Mouse (Mus musculus) thymus, postnatal 0 days (tissue): ENCODE measurements around the gene Ccdc12. TPM values are rescaled to one million over a fixed set of nuclear protein-coding genes. Genes with fewer than 3 reads are reported as not detected.
A peak's percentile ranks its signal among the peaks of the same experiment; 100 is the strongest.

ENCODE experiments used
- DNase-seq: peaks from one replicate; pipeline ENCODE4 v3.0.0-alpha.2; 2015; ENCODE audit warnings: low spot score
- polyA plus RNA-seq: library from polyadenylated mRNA; unstranded; fragments of >200 nt; fragmentation: Nextera tagmentation; extraction: Ambion mirVana; gene quantifications from 2 replicates; pipeline ENCODE4 v1.2.1, GENCODE M21; 2015

Ccdc12 gene
- 210 and 226 TPM in 2 replicates for polyA plus RNA-seq

DNA sequence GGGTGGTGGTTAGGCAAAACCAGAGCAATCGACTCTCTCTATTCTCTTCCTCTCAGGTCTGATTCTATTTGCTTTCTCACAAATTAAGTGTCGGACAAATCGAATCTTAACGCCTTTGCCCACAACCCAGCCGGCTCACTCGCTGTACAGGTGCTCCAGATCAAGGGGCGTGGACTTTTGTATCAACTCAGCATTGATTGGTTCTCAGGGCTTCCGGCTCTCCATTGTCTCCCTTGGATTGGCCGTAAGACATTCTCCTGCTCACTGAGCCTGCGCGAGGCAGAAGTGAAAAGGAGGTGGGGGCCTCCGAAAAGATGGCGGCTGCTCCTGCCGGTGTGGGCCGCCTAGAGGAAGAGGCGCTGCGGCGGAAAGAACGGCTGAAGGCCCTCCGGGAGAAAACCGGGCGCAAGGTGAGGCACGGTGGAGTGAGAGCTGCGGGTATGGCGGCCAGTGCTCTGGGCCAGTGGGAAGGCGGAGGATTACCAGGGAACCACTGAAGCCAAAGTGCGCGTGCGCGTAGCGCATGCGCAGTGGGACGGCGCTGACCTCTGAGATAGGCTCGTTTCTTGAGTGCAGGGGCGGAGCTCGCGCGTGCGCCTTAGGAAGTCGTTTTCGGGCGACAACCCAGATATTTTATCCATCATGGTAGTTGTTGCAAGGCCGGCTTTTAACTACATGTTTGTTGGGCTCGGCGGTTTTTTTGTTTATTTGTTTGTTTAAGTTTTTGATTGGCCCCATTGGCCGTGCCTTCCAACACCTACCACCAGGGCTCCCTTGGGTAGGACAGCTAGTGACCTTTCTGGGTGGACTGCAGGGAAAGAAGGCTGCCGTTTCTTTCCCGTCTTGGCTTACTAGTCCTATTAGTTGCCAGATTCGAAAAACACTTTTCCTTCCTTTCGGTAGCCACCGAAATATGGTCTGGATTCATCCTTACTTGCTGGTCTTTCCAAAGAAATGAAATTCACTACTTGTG is at the start of gene Ccdc12:
Gene Ccdc12 (plus strand): TSS at position 255 of the 973 bp plus-strand sequence.
- peak; percentile 97 for DNase-seq

DNA sequence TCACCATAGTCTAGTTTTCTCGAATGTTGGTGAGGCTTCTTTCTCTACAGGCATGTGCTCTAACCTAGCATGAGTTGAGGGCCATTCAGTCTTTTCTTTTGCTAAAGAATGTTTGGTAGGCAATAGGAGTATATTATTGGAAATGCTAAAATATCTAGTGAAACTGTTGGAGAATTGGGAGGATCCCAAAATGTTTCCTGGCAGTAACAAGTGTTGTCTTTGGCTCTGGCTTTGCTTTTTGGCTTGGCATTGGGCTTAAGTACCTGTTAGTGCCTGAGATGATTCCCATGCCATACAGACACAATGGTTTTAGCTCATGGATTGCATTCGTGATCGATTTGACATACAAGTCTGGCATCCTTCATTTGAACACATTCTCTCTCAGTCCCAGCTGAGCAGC is 44.8 kb upstream of the Ccdc12 start:
- no peak for DNase-seq

GRCm38 (mm10) chr9:110617081-110617480 is 39.2 kb upstream of the Ccdc12 start:
- DNase-seq: peak; percentile 14

GRCm38 (mm10) chr9:110620180-110620579 is 36.1 kb upstream of the Ccdc12 start:
- DNase-seq: peak; percentile 18

GRCm38 (mm10) chr9:110620685-110621084 is 35.6 kb upstream of the Ccdc12 start:
- DNase-seq: no peak

- no peak for DNase-seq
Observed at GRCm38 (mm10) chr9:110622621-110623219, 33.6 kb upstream of the Ccdc12 start.

DNA sequence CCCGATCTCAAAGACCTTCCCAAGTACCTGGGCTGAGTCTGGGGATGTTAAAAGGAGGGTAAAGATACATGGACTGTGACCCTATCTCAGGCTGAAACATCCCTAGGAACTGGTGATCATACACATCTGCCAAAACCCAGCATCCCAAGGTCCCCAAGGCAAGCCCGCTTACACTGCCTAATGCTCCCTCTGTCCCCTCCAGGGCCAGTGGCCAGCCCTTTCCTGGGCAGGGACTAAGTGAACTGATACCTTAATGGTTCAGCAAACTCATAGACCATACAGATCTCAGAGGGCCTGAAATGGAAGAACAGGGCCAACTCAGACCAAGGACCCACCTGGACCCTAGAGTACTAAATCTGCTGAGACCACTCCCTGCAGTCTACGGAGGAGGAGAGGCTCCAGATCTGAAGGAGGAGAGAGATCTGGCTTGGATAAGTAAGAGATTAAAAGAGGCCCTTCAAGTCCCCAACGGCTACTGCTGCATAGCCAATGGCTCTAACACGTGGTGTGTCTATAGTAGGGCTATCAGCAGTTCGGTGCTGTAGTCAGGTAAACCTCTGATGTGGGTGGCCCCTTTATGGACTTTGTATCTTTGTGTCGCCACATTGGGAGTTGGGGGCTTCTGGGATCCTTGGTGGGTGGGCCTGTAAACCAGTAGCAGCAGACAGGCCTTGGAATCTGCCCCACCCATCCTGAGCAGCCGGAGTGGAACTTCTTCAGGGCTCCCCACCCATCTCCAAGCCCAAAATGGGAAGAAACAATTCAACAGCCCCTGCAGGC is 32.7 kb upstream of the Ccdc12 start:
- no peak for DNase-seq

GRCm38 (mm10) chr9:110624361-110625166 is 31.7 kb upstream of the Ccdc12 start, which contains the start of gene Nradd:
TSS of gene Nradd (minus strand) at chr9:110624452.
- peak; percentile 22 for DNase-seq

DNA sequence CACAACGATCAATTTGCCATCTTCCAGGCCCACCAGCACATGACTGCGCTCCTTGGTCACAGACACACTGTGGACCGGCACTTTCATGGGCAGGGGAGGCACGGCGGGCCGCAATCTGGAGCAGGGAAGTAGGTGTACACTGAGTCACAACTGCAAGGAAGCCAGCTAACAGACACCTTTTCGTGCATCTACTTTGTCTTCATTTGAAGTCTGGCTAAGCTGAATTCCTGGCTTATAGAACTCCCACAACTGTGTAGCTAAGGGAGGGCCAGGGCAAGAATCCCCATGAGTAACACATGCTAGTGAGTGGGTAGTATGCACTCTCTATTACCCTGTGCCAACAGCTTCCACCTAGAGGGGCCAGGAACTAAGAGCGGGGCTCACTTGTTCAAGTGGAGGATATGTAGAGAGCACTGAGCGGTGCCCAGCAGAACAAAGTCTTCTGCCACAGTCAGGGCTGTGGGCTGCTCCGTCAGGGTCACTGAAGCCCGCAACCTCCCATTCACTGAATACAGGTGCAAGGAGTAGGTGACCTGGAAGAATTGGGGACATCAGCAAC is 30.9 kb upstream of the Ccdc12 start:
- DNase-seq: no peak

GRCm38 (mm10) chr9:110630171-110630570 is 26.1 kb upstream of the Ccdc12 start:
- DNase-seq: no peak

DNA sequence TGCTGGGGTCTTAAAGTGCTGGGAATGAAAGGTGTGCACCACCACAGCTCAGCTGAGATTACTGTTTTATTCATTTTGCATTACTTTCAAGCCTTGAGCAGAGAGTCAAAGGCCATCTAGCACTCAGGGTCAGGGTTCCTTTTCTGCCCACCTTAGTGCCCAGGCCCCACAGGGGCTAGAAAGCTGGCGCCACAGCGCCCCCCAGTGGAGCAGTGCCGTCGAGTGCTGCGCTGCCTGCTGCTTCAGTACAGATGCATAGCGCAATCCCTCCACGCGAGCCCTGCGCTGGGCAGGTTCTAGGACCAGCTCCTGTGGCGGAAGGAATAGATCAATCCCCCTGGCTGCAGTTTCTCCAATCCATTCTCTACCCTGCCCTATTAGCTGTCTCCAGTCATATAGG is 25.1 kb upstream of the Ccdc12 start:
- DNase-seq: no peak

- DNase-seq: no peak
Observed at GRCm38 (mm10) chr9:110631651-110632275, 24.5 kb upstream of the Ccdc12 start.

DNA sequence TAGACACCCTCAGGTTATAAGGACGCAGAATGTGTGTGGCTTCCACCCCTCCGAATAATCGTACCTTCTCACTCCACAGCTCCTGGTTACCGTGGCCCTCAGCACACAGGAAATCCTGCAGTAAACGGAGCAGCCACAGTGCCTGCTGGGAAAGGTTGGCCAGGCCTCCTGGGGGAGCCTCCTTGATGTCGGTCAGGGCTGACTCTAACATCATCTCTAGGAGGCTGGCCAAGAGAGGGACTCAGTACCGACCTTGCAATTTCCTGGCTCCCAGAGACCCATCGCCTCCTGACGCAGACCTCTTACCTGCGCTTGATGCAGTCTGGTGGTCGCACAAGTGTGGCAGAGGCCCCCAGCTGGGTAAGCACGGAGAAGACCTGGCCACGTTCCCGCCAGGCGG is 23.6 kb upstream of the Ccdc12 start:
- DNase-seq: no peak

- DNase-seq: no peak
Observed at GRCm38 (mm10) chr9:110633882-110634281, 22.4 kb upstream of the Ccdc12 start.

GRCm38 (mm10) chr9:110635225-110635624 is 21.1 kb upstream of the Ccdc12 start:
- peak; percentile 88 for DNase-seq

DNA sequence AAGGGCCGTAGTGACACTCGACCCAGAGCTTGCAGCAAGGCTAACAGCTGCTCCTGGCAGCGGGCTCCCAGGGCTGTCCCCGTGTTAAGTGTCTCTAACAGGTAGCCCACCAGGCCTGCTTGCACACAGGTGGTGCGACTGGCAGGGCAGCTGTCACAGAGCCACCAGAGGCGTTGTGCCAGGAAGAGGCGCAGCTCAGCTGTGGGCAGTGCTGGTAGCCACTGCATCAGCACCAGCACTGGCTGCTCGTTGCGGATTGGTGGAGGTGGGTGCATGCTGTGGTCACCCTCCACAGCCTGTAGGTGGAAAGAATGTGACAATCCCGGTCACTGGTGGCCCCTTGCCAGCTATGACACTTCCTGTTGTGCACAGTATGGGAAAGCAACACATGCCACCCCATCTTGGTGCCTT is 17.7 kb upstream of the Ccdc12 start:
- no peak for DNase-seq

- no peak for DNase-seq
Observed at GRCm38 (mm10) chr9:110641006-110641405, 15.3 kb upstream of the Ccdc12 start.

DNA sequence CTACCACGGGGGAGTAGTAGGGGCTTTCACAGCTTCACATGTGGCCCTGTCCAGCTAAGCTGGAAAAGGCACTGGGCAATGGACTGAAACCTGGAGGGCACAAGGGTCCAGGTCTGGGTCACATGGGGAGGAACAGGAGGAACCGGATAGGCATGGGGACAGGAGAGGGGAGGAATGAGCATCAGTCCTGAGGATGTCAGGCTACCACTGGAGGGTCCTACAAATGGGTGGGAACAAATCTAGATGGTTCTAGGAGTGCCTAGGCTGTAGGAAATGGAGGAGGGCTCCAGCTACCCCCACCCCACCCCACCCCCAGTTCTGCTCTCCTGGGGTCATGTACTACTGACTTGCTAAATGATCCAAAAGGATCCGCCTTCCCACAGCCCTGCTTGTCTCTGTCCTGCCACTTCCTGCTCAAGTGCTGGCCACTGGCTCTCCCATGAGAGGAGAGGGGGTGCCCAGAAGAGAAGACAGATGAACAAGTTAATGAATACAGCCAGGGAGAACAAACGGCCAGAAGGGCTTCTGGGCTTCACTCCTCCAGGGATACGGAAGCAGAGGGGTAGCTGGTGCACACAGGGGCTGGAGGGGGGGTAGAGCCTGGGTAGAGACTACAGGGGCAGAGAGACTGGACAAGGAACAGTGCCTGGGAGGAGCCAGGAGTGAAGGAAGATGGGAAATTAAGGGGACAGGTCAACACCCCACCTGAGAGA is 13.3 kb upstream of the Ccdc12 start:
- no peak for DNase-seq

DNA sequence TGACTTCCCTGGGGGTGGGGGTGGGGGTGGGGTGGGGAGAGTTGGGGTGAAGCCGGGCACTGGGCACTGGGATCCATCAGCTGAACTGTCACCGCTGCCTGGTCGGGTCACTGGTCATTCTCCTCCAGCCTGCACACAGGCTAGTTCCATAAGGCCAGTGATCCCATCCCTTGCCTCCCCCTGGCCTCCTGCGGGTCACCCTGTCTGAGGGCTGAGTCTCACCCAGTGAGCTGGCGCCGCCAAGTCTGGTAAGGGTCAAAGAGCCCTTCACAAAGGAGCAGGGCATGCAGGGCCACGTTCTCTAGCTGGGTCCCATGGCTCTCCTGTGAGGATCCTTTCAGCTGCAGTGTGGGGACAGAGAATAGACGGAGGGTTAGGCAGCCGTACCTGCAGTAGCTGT is 12.5 kb upstream of the Ccdc12 start:
- no peak for DNase-seq
